Mouse (Mus musculus) CH12.LX (cell line): Measurements from ENCODE around the gene Selenos. TPM values are rescaled to one million over a fixed set of nuclear protein-coding genes. Genes with fewer than 3 reads are reported as not detected.

Experiments
- DNase-seq: peaks from one replicate; pipeline ENCODE4 v3.0.0-alpha.2; 2013; ENCODE audit errors: extremely low read depth
- H3K27ac ChIP-seq: 2 replicates; pipeline ENCODE4 v1.5.1; 2012; ENCODE audit warnings: low read depth, mild to moderate bottlenecking, control low read depth, moderate library complexity; ENCODE audit not compliant: insufficient read depth
- H3K27me3 ChIP-seq: replicated peaks from 2 replicates; pipeline ENCODE3; 2012; ENCODE audit warnings: inconsistent platforms
- H3K36me3 ChIP-seq, 2 experiments: replicated peaks in 1 of 2; 2 replicates each; pipeline versions ENCODE3 to v1.6.1; 2012; ENCODE audit warnings: inconsistent platforms in 1 of 2, low read length in 1 of 2, mild to moderate bottlenecking in 1 of 2, mixed read lengths in 1 of 2, moderate library complexity in 1 of 2; ENCODE audit not compliant: control insufficient read depth in 1 of 2, insufficient read depth in 1 of 2
- H3K4me1 ChIP-seq, 2 experiments: 2 replicates each; pipeline ENCODE4 v1.6.1; 2012; ENCODE audit warnings: inconsistent platforms in 1 of 2, moderate library complexity in 1 of 2; ENCODE audit not compliant: insufficient read depth in 2 of 2, control insufficient read depth in 1 of 2
- H3K4me2 ChIP-seq: 2 replicates; pipeline ENCODE4 v1.6.1; 2012; ENCODE audit warnings: low read depth, mild to moderate bottlenecking, control low read depth; ENCODE audit not compliant: poor library complexity, insufficient read depth, severe bottlenecking
- H3K4me3 ChIP-seq, 3 experiments: fragments of 150-350 bp in 1 of 3; sonication (generic) in 1 of 3; replicated peaks in 1 of 3; 2 replicates each; pipeline versions ENCODE3 to v1.5.1; 2011 to 2012; ENCODE audit warnings: low read depth in 2 of 3, low read length in 2 of 3, mild to moderate bottlenecking in 2 of 3, moderate library complexity in 2 of 3, control low read depth in 1 of 3, improper control_type of control experiment in 1 of 3, inconsistent platforms in 1 of 3, mixed read lengths in 1 of 3; ENCODE audit not compliant: poor library complexity in 1 of 3
- H3K79me2 ChIP-seq: replicated peaks from 2 replicates; pipeline ENCODE4 v1.6.1; 2012; ENCODE audit warnings: mild to moderate bottlenecking, moderate library complexity; ENCODE audit not compliant: control insufficient read depth, poor library complexity, insufficient read depth, severe bottlenecking; ENCODE audit errors: extremely low read depth
- H3K9ac ChIP-seq: 2 replicates; pipeline ENCODE4 v1.6.1; 2012; ENCODE audit warnings: low read depth, mild to moderate bottlenecking, control low read depth, moderate library complexity; ENCODE audit not compliant: insufficient read depth
- H3K9me3 ChIP-seq: replicated peaks from 2 replicates; pipeline ENCODE3; 2012; ENCODE audit warnings: low read length, inconsistent platforms, mixed read lengths
- BHLHE40 ChIP-seq: IDR thresholded peaks from 2 replicates; pipeline ENCODE4 v1.6.1; 2011; ENCODE audit warnings: mild to moderate bottlenecking, low read depth, low read length, improper control_type of control experiment
- CHD1 ChIP-seq: IDR thresholded peaks from 2 replicates; pipeline ENCODE4 v1.6.1; 2012; ENCODE audit warnings: low read depth, low read length, improper control_type of control experiment, inconsistent platforms
- CHD2 ChIP-seq: IDR thresholded peaks from 2 replicates; pipeline ENCODE4 v1.6.1; 2011; ENCODE audit warnings: low read length, improper control_type of control experiment
- CTCF ChIP-seq, 2 experiments: IDR thresholded peaks in 1 of 2; conservative IDR thresholded peaks in 1 of 2; 2 replicates each; pipeline ENCODE4 v1.5.1; 2011 to 2012; ENCODE audit warnings: low read depth in 2 of 2, low read length in 2 of 2, improper control_type of control experiment in 1 of 2, inconsistent platforms in 1 of 2, mild to moderate bottlenecking in 1 of 2, moderate library complexity in 1 of 2
- E2F4 ChIP-seq: IDR thresholded peaks from 2 replicates; pipeline ENCODE4 v1.6.1; 2011; ENCODE audit warnings: low read depth, low read length, improper control_type of control experiment; ENCODE audit not compliant: insufficient replicate concordance
- ELF1 ChIP-seq: IDR thresholded peaks from 2 replicates; pipeline ENCODE4 v1.6.1; 2014; ENCODE audit warnings: low read depth, mild to moderate bottlenecking, inconsistent platforms, low read length, improper control_type of control experiment
- EP300 ChIP-seq: IDR thresholded peaks from 2 replicates; pipeline ENCODE4 v1.6.1; 2011; ENCODE audit warnings: low read length, improper control_type of control experiment
- GABPA ChIP-seq: IDR thresholded peaks from 2 replicates; pipeline ENCODE4 v1.6.1; 2012; ENCODE audit warnings: low read depth, low read length, improper control_type of control experiment, inconsistent platforms; ENCODE audit not compliant: insufficient replicate concordance
- HCFC1 ChIP-seq: IDR thresholded peaks from 2 replicates; pipeline ENCODE4 v1.6.1; 2012; ENCODE audit warnings: low read depth, mild to moderate bottlenecking, inconsistent platforms, low read length, improper control_type of control experiment
- IRF4 ChIP-seq: IDR thresholded peaks from 2 replicates; pipeline ENCODE4 v1.6.1; 2014; ENCODE audit warnings: low read depth, mild to moderate bottlenecking, inconsistent platforms, low read length, improper control_type of control experiment
- MAFK ChIP-seq: IDR thresholded peaks from 2 replicates; pipeline ENCODE4 v1.6.1; 2011; ENCODE audit warnings: low read length, improper control_type of control experiment; ENCODE audit not compliant: insufficient replicate concordance
- MAX ChIP-seq: IDR thresholded peaks from 2 replicates; pipeline ENCODE4 v1.6.1; 2011; ENCODE audit warnings: low read length, improper control_type of control experiment
- MEF2A ChIP-seq: IDR thresholded peaks from 2 replicates; pipeline ENCODE4 v1.6.1; 2014; ENCODE audit warnings: low read depth, mild to moderate bottlenecking, inconsistent platforms, low read length, improper control_type of control experiment, borderline replicate concordance
- MXI1 ChIP-seq: IDR thresholded peaks from 2 replicates; pipeline ENCODE4 v1.6.1; 2011; ENCODE audit warnings: mild to moderate bottlenecking, low read depth, low read length, improper control_type of control experiment
- MYC ChIP-seq: IDR thresholded peaks from 2 replicates; pipeline ENCODE4 v1.6.1; 2011; ENCODE audit warnings: low read depth, mild to moderate bottlenecking, improper control_type of control experiment, low read length
- NELFE ChIP-seq: IDR thresholded peaks from 2 replicates; pipeline ENCODE4 v1.6.1; 2011; ENCODE audit warnings: low read depth, low read length, improper control_type of control experiment
- POLR2AphosphoS2 ChIP-seq: IDR thresholded peaks from 2 replicates; pipeline ENCODE4 v1.6.1; 2011; ENCODE audit warnings: low read depth, low read length, improper control_type of control experiment
- RAD21 ChIP-seq: IDR thresholded peaks from 2 replicates; pipeline ENCODE4 v1.6.1; 2011; ENCODE audit warnings: low read depth, mild to moderate bottlenecking, low read length, improper control_type of control experiment, moderate library complexity
- RCOR1 ChIP-seq: conservative IDR thresholded peaks from 2 replicates; pipeline ENCODE4 v1.6.1; 2012; ENCODE audit warnings: low read depth, mild to moderate bottlenecking, inconsistent platforms, low read length, improper control_type of control experiment
- SIN3A ChIP-seq: IDR thresholded peaks from 2 replicates; pipeline ENCODE4 v1.6.1; 2012; ENCODE audit warnings: low read length, improper control_type of control experiment, inconsistent platforms
- SMC3 ChIP-seq: IDR thresholded peaks from 2 replicates; pipeline ENCODE4 v1.6.1; 2011; ENCODE audit warnings: low read depth, low read length, improper control_type of control experiment
- TBP ChIP-seq: conservative IDR thresholded peaks from 2 replicates; pipeline ENCODE4 v1.6.1; 2011; ENCODE audit warnings: low read depth, low read length, improper control_type of control experiment
- ZC3H11A ChIP-seq: IDR thresholded peaks from 2 replicates; pipeline ENCODE4 v1.6.1; 2012; ENCODE audit warnings: low read depth, mild to moderate bottlenecking, inconsistent platforms, low read length, improper control_type of control experiment
- ZNF384 ChIP-seq: IDR thresholded peaks from 2 replicates; pipeline ENCODE4 v1.6.1; 2012; ENCODE audit warnings: low read depth, low read length, improper control_type of control experiment, inconsistent platforms
- dilution Hi-C: fragments of 300-500 bp; cut with MboI; formaldehyde crosslinking; loops from 2 replicates; pipeline ENCODE4 v1.14.3; 2020; ENCODE audit warnings: low sequenced_read_pairs; ENCODE audit not compliant: extremely low pct_unique_long_range_greater_than_20kb, extremely low pct_ligation_motif_present
- in situ Hi-C: fragments of 300-500 bp; cut with MboI; formaldehyde crosslinking; loops from 3 replicates; pipeline ENCODE4 v1.14.3; 2019; ENCODE audit warnings: low sequenced_read_pairs, low pct_ligation_motif_present, low pct_unique_long_range_greater_than_20kb, mixed read lengths
- polyA plus RNA-seq: library from polyadenylated mRNA; unstranded; fragments of >175 nt; gene quantifications from 2 replicates; pipeline ENCODE4 v1.2.1, GENCODE M21; 2012; ENCODE audit warnings: low read depth; ENCODE audit not compliant: insufficient read length
- total RNA-seq, 2 experiments: library from RNA; depleted of rRNA; stranded (reverse); fragments of 300-350 nt in 1 of 2; fragments of >200 nt in 1 of 2; gene quantifications; 2 replicates each; pipeline ENCODE4 v1.2.3; 2012 to 2014

Gene Selenos
- total and polyA plus RNA-seq, 3 experiments = 75.0 to 112 (median 101) TPM

DNA sequence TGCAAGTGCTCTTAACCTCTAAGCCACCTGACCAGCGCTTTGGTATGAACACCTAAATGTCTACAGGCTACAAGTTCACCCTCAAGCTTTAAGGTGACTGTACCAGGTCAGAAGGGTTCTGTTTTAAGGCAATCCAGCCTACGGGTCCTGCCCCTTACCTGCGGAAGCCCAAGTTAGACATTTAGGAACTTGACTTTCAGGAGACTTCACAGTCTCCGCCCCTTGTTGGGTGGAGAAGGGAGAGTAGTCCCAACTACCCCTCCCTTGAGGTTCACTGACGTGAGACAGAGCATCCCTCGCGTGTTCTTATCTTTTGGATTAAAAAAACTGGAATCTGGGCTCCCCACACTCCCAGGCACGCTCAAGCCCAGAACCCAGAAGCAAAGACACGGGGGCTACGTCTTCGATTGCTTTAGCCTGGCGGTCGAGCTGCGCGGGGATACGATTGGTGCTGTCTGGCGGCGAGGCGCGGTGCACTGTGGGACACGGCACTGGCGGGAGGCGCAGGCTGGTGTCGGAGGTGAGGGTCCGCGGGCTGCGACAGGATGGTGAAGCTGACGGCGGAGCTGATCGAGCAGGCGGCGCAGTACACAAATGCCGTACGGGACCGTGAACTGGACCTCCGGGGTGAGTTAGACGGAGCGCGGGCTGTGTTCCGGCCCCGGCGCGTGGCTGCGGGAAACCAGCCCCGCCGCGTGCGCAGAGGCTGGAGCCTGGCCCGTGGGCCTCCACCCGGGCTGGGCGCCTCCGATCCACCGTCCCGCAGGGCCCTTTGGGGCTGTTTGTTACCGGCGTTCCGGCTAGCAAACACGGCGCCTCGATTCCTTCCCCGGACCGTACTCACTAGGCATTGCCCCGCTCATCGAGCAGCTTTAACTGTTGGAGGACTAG, 19.1 kb upstream of the Selenos start (continued):
- peak; percentile 60; the same call in 1 of the 2 replicates for TF ChIP-seq POLR2AphosphoS2
- TF ChIP-seq HCFC1 = peak; percentile 94
- TF ChIP-seq ZNF384 = no peak
- peak; percentile 72 for TF ChIP-seq MYC
- no peak for TF ChIP-seq RAD21
- no peak for TF ChIP-seq BHLHE40
- TF ChIP-seq NELFE = peak; percentile 81
- no peak for TF ChIP-seq SMC3
- TF ChIP-seq ELF1 = peak; percentile 76
- TF ChIP-seq CHD2 = no peak
- no peak for TF ChIP-seq RCOR1
- TF ChIP-seq E2F4 = peak; percentile 73; the same call in 1 of the 2 replicates
- TF ChIP-seq EP300 = no peak
- TF ChIP-seq MAX = peak; percentile 82
- no peak for TF ChIP-seq MAFK
- peak; percentile 9; the same call in 1 of the 2 replicates for TF ChIP-seq GABPA
- TF ChIP-seq MEF2A = peak; percentile 35; the same call in 1 of the 2 replicates
- no peak for TF ChIP-seq CHD1

DNA sequence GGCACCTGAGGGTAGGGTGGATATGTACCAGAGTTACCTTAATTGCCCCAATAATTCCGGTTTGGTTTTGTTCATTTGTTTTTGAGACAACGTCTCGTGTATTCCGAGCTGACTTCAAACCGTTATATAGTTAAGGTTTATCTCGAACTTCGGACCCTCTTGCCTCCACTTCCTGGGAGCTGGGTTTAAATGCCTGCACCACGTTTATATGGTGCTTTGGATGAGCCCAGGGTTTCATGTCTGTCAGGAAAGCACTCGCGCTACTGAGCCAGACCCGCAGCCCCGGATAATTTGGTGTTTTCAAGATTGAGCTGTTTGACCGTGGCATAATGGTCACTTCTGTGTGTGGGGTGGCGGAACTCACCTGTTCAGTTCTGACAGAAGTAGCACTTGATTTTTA, 18.4 kb upstream of the Selenos start:
- H3K4me3 ChIP-seq = peak overlapping the region; percentile 70 to 93 (median 93)
- DNase-seq = no peak
- peaks cover 4 to 22% of the 10 kb centered on the region in 2 experiments; a peak in 3 of 4 replicates for H3K4me1 ChIP-seq
- H3K27me3 ChIP-seq = no peaks in the 10 kb centered on the region
- peak overlapping the region; percentile 99 for H3K4me2 ChIP-seq
- peaks cover 48% of the 10 kb centered on the region for H3K79me2 ChIP-seq
- in situ Hi-C loops (no loop called here), dilution Hi-C loops (no loop called here)
- TF ChIP-seq IRF4 (no peak), RCOR1 (no peak), MEF2A (no peak), ZC3H11A (no peak), MXI1 (no peak), RAD21 (no peak), MAX (no peak), CTCF (conservative IDR thresholded peaks at IDR 0.05 in 1 of 2, IDR thresholded peaks at IDR 0.05 in 1 of 2; ENCODE audit: low read depth in 2 of 2, low read length in 2 of 2) (no peak), SMC3 (no peak), NELFE (no peak), EP300 (no peak), TBP (no peak), CHD1 (no peak), HCFC1 (no peak), SIN3A (no peak)
- no peaks in the 10 kb centered on the region for H3K9me3 ChIP-seq
- H3K9ac ChIP-seq = peak overlapping the region; percentile 57
- H3K36me3 ChIP-seq = peaks cover 18 to 39% of the 10 kb centered on the region in 2 experiments
- H3K27ac ChIP-seq = no peak overlapping the region
